Mouse (Mus musculus): Measurements from ENCODE around the gene Slc22a4.

GRCm38 (mm10) chr11:54076101-54076500 is 48.2 kb upstream of the Slc22a4 start:
- no peak for TF ChIP-seq CTCF (IDR thresholded peaks at IDR 0.05; ENCODE audit: low read depth)
- no peak for TF ChIP-seq EP300 (IDR thresholded peaks at IDR 0.05; ENCODE audit: low read depth)
